Mouse (Mus musculus) subcutaneous adipose tissue, adult 2 months (tissue): ENCODE data around the gene Itpa. TPM values are rescaled to one million over a fixed set of nuclear protein-coding genes. Genes with fewer than 3 reads are reported as not detected.

Experiments used
- polyA plus RNA-seq: library from polyadenylated mRNA; depleted of rRNA; stranded (reverse); fragments of >200 nt; gene quantifications from 2 replicates; pipeline ENCODE4 v1.2.3, GENCODE M21; 2012; ENCODE audit warnings: low replicate concordance; rRNA removed

Gene Itpa
- polyA plus RNA-seq = 35.6 and 38.2 TPM in 2 replicates

DNA sequence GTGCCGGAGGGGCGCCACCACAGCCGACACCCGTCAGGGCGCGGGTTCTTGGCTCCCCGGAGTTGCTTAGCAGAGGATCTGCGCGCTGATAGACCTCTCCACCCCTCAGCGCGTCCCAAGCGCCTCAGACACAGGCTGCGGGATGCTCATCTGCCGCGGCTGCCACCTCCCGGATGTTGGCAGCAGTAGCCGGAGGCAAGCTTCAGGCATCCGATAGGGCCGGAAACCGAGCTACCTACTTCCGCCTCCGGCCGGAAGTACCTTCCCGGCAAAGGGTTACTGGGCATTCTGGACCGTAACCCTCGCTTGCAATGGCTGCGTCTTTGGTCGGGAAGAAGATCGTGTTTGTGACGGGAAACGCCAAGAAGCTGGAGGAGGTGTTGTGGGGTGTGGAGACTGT lies at the start of gene Itpa:
Gene Itpa (plus strand): TSS at position 52 of the 400 bp plus-strand sequence.

DNA sequence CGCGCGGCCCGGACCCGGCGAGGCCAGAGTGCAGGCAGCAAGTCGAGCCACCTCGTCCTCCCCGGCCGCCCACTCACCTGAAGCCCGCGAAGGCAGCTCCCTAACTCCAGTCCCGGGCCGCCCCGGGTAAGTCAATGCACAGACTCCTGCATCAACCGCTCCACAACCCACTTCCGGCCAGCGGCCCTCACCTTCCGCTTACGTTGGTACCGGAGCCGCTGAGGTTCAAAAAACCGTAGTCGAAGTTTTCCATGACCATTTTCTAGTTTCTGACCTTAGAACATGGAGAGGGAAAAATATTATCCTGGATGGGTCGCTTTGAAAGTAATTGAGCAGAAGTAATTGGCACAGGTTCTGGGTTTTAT lies 37.6 kb upstream of the Itpa start, which contains the start of the genes Fastkd5 and Ubox5:
Gene Fastkd5 (minus strand): TSS at position 189 of the 365 bp plus-strand sequence.
Gene Ubox5 (minus strand): TSS at position 200 of the 365 bp plus-strand sequence.

DNA sequence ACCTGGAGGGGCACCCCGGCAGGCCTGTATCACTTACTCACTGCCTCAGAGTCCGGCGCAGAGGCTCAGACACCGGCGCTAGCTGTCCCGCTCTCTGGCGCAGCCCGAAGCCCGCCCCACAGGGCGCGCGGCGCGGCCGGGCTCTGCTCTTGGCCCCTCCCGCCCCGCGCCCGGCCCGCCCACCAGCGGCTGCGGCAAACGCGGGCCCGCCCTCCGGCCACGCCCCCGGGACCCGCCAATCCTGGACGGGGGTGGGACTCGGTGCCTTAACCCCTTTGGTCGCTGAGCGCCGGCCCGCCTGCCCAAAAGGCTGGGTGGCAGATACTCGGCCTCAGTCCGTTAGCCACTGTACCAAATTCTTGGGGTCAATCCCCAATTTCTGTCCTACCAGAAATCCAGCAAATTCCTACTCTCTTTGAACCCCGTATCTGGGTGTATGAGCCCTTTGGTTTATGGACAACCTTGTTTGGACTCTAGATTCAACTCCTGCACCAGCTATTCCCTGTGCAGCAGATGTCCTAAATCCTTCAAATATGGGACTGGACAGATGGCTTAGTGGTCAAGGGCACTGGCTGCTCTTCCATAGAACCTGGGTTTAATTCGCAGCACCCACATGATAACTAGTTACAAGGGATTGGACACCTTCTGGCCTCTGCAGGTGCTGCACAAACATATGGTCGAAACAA lies 24.6 kb upstream of the Itpa start, which contains the start of gene Lzts3:
Gene Lzts3 (minus strand): TSS at position 120 of the 686 bp plus-strand sequence.

DNA sequence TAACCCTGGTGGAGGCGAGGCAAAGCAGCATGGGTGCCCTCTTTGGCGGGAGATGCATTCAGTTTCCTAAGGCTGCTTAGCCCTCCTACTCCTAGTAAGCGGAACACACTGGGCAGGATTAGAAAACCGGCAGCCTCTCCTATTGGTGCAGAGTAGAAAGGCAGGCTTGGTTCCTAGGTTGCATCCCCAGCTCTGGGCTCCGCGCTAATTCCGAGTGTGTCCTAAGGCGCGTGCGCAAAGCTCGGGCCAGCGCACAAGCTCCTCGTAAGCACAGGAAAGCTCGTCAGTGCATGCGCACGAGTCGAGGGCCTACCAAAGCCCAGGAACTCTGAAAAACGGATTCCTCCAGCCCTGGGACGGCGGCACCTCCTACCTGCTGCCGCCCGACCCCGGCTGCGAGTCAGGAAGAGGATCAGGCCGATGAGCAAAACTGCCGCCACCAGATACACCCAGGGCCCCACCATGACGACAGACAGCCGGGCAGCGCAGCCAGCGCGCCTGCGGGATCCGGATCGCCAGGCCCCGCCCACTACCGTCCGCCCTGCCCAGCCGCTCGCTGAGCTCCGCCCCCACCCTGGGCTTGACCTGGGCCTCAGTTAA lies 3.2 kb upstream of the Itpa start, which contains the start of gene Ddrgk1:
Gene Ddrgk1 (minus strand): TSS at position 558 of the 600 bp plus-strand sequence.

DNA sequence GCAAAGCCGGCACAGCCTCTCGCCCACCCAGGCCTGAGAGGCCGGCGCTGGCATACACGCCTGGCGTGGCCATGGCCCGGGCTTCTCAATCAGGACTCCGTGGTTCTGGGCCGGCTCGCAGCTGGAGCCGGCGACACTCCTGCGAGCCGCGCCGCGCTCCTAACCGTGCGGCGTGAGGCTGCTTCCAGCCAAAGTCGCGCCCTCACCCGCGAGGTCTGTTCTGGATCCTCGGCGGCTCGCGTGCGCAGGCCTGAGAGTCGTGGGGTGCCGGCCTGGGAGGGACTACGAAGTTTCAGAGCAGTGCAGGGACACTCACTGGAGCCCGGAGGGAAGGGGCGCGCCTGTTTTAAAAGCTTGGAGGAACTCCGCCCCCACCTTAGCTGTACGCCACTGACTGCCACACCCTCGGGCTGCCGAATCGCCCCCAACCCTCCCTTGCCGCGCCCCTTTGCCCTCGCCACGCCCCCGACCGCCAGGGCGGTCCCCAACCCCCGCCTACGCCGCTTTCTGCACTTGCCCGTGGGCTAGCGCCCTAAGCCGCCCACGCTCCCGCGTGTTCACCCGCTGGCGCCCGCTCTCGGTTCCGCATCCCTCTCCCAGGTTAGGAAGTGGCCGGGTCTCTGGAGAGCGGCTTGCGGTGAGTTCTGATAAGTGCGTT lies 29.9 kb downstream of the Itpa start, which contains the start of gene Slc4a11:
Gene Slc4a11 (minus strand): TSS at position 367 of the 658 bp plus-strand sequence.

Other genes with a start within 250 kb of the Itpa start
- 65.9 and 96.8 TPM in 2 replicates for gene Vps16, start 243.3 kb upstream of the Itpa start, polyA plus RNA-seq
- 28.9 and 48.9 TPM in 2 replicates for gene Pced1a, start 242.9 kb upstream of the Itpa start, polyA plus RNA-seq
- gene Ptpra, start 217.3 kb upstream of the Itpa start, polyA plus RNA-seq = 84.9 and 95.5 TPM in 2 replicates
- 49.8 and 87.9 TPM in 2 replicates for gene Mrps26, start 103.9 kb upstream of the Itpa start, polyA plus RNA-seq
- gene Oxt, start 91.4 kb upstream of the Itpa start, polyA plus RNA-seq = not detected in 2 replicates
- gene Avp, start 85.1 kb upstream of the Itpa start, polyA plus RNA-seq = not detected in 2 replicates
- 2.3 and 4.1 TPM in 2 replicates for gene Fastkd5, start 37.6 kb upstream of the Itpa start, polyA plus RNA-seq
- 7.5 and 9.7 TPM in 2 replicates for gene Ubox5, start 37.6 kb upstream of the Itpa start, polyA plus RNA-seq
- 7.4 and 29.0 TPM in 2 replicates for gene Lzts3, start 24.8 kb upstream of the Itpa start, polyA plus RNA-seq
- gene Ddrgk1, start 3.0 kb upstream of the Itpa start, polyA plus RNA-seq = 71.0 and 76.8 TPM in 2 replicates
- gene Slc4a11, start 29.9 kb downstream of the Itpa start, polyA plus RNA-seq = 4.9 and 8.8 TPM in 2 replicates
- 124 and 141 TPM in 2 replicates for gene 4930402H24Rik, start 238.8 kb downstream of the Itpa start, polyA plus RNA-seq
- gene Atrn, start 238.9 kb downstream of the Itpa start, polyA plus RNA-seq = 17.4 and 22.1 TPM in 2 replicates